Mouse (Mus musculus) forebrain, embryonic 14.5 days (tissue): ENCODE measurements around the gene Pex3. TPM values are rescaled to one million over a fixed set of nuclear protein-coding genes. Genes with fewer than 3 reads are reported as not detected.

Experiments
- ATAC-seq: fragments of 200-750 bp; cut with Nextera tagmentation; 2 replicates; pipeline ENCODE4 v1.8.0; 2017; ENCODE audit warnings: mild to moderate bottlenecking, moderate library complexity
- DNase-seq: peaks from one replicate; pipeline ENCODE4 v3.0.0-alpha.2; 2015; ENCODE audit warnings: low spot score
- H3K27ac ChIP-seq: fragments of 300-500 bp; sonication (generic); 2 replicates; pipeline ENCODE4 v1.5.1; 2014; ENCODE audit warnings: low read depth, mild to moderate bottlenecking, control low read depth, low read length, moderate library complexity
- H3K27me3 ChIP-seq: fragments of 300-500 bp; sonication (generic); replicated peaks from 2 replicates; pipeline ENCODE4 v1.6.1; 2014; ENCODE audit warnings: low read length, control low read depth, mixed read lengths; ENCODE audit not compliant: control insufficient read depth, insufficient read depth
- H3K36me3 ChIP-seq: fragments of 300-500 bp; sonication (generic); 2 replicates; pipeline ENCODE4 v1.6.1; 2014; ENCODE audit warnings: low read length, control low read depth; ENCODE audit not compliant: control insufficient read depth, insufficient read depth
- H3K4me1 ChIP-seq: fragments of 300-500 bp; sonication (generic); 2 replicates; pipeline ENCODE4 v1.6.1; 2014; ENCODE audit warnings: antibody characterized with exemption, low read length, control low read depth; ENCODE audit not compliant: control insufficient read depth, insufficient read depth
- H3K4me2 ChIP-seq: fragments of 300-500 bp; sonication (generic); 2 replicates; pipeline ENCODE4 v1.6.1; 2014; ENCODE audit warnings: mild to moderate bottlenecking, control low read depth, low read length
- H3K4me3 ChIP-seq: fragments of 300-500 bp; sonication (generic); 2 replicates; pipeline ENCODE4 v1.5.1; 2014; ENCODE audit warnings: low read depth, low read length, control low read depth
- H3K9ac ChIP-seq: fragments of 300-500 bp; sonication (generic); 2 replicates; pipeline ENCODE4 v1.6.1; 2014; ENCODE audit warnings: mild to moderate bottlenecking, low read length, control low read depth, moderate library complexity
- H3K9me3 ChIP-seq: fragments of 300-500 bp; sonication (generic); replicated peaks from 2 replicates; pipeline ENCODE4 v1.6.1; 2016; ENCODE audit warnings: low read length, control low read depth, mixed read lengths; ENCODE audit not compliant: control insufficient read depth
- WGBS: fragments of 180-500 bp; shearing (Covaris S2); extraction: QIAGEN DNeasy Blood & Tissue Kit; methylation state at CpG from one replicate; pipeline ENCODE4 v1.1.7; 2014; 5-methylcytosine and 5-hydroxymethylcytosine counted together
- polyA plus RNA-seq: library from polyadenylated mRNA; unstranded; fragments of >200 nt; fragmentation: Nextera tagmentation; extraction: Ambion mirVana; gene quantifications from 2 replicates; pipeline ENCODE4 v1.2.1, GENCODE M21; 2014

The Pex3 gene
- polyA plus RNA-seq, 1 experiment from 2014 or later = 38.4 TPM

GRCm38 (mm10) chr10:13572410-13572809 lies 19.5 kb upstream of the Pex3 start:
- Histone ChIP-seq H3K27me3 (peaks cover 4% of the 10 kb centered on the region; the same call in 1 of the 2 replicates), H3K4me3 (no peak overlapping the region), H3K36me3 (no peaks in the 10 kb centered on the region), H3K27ac (no peak overlapping the region), H3K9ac (no peak overlapping the region), H3K4me1 (peaks cover 2% of the 10 kb centered on the region), H3K9me3 (no peaks in the 10 kb centered on the region), H3K4me2 (no peak overlapping the region)
- no peak for DNase-seq
- no peak for ATAC-seq
- 93% methylated on average over 6 of the region's 6 CpGs for WGBS

- H3K27me3 ChIP-seq = peaks cover 4% of the 10 kb centered on the region; the same call in 1 of the 2 replicates
- DNase-seq = no peak
- H3K27ac ChIP-seq = no peak overlapping the region
- no peak overlapping the region for H3K4me2 ChIP-seq
- H3K4me3 ChIP-seq = no peak overlapping the region
- WGBS = 68% methylated on average over 10 of the region's 10 CpGs
- H3K4me1 ChIP-seq = peaks cover 2% of the 10 kb centered on the region
- ATAC-seq = no peak
- no peak overlapping the region for H3K9ac ChIP-seq
- H3K36me3 ChIP-seq = no peaks in the 10 kb centered on the region
- H3K9me3 ChIP-seq = no peaks in the 10 kb centered on the region
Observed at GRCm38 (mm10) chr10:13572003-13572402, 19.1 kb upstream of the Pex3 start.

GRCm38 (mm10) chr10:13570697-13571538 lies 18.0 kb upstream of the Pex3 start:
- DNase-seq (no peak), ATAC-seq (no peak)
- Histone ChIP-seq H3K27me3 (peaks cover 4% of the 10 kb centered on the region; the same call in 1 of the 2 replicates), H3K27ac (no peak overlapping the region), H3K4me3 (no peak overlapping the region), H3K9ac (no peak overlapping the region), H3K9me3 (no peaks in the 10 kb centered on the region), H3K4me1 (peaks cover 2% of the 10 kb centered on the region), H3K4me2 (no peak overlapping the region), H3K36me3 (no peaks in the 10 kb centered on the region)
- 75% methylated on average over 9 of the region's 9 CpGs for WGBS

- Histone ChIP-seq H3K9ac (no peak overlapping the region), H3K36me3 (no peaks in the 10 kb centered on the region), H3K4me3 (no peak overlapping the region), H3K27me3 (peaks cover 4% of the 10 kb centered on the region; the same call in 1 of the 2 replicates), H3K27ac (no peak overlapping the region), H3K9me3 (no peaks in the 10 kb centered on the region), H3K4me2 (no peak overlapping the region), H3K4me1 (peaks cover 2% of the 10 kb centered on the region)
- DNase-seq = peak; percentile 93
- ATAC-seq = peak; percentile 95
- WGBS = 4% methylated on average over 7 of the region's 7 CpGs
Observed at GRCm38 (mm10) chr10:13569818-13570217, 16.9 kb upstream of the Pex3 start.

GRCm38 (mm10) chr10:13566393-13566792 lies 13.5 kb upstream of the Pex3 start:
- no peak overlapping the region for H3K4me3 ChIP-seq
- no peaks in the 10 kb centered on the region for H3K9me3 ChIP-seq
- WGBS = 74% methylated on average over 13 of the region's 13 CpGs
- H3K4me2 ChIP-seq = no peak overlapping the region
- no peak overlapping the region for H3K27ac ChIP-seq
- peaks cover 2% of the 10 kb centered on the region for H3K4me1 ChIP-seq
- no peak overlapping the region for H3K9ac ChIP-seq
- ATAC-seq (no peak), DNase-seq (no peak)
- peaks cover 4% of the 10 kb centered on the region; the same call in 1 of the 2 replicates for H3K27me3 ChIP-seq
- 0 out of 2 replicates have a peak, but pooled peaks cover 11% of the 10 kb centered on the region for H3K36me3 ChIP-seq

GRCm38 (mm10) chr10:13565080-13565448 lies 12.1 kb upstream of the Pex3 start:
- ATAC-seq (no peak), DNase-seq (no peak)
- peaks cover 2% of the 10 kb centered on the region; the same call in 1 of the 2 replicates for H3K4me1 ChIP-seq
- no peaks in the 10 kb centered on the region for H3K9me3 ChIP-seq
- peaks cover 4% of the 10 kb centered on the region; the same call in 1 of the 2 replicates for H3K27me3 ChIP-seq
- H3K4me2 ChIP-seq = peak overlapping the region; percentile 26
- WGBS = 68% methylated on average over 8 of the region's 8 CpGs
- H3K9ac ChIP-seq = no peak overlapping the region
- no peak overlapping the region for H3K27ac ChIP-seq
- no peak overlapping the region for H3K4me3 ChIP-seq
- H3K36me3 ChIP-seq = peaks cover 18% of the 10 kb centered on the region; the same call in 1 of the 2 replicates

- H3K4me1 ChIP-seq = peaks cover 2% of the 10 kb centered on the region; the same call in 1 of the 2 replicates
- H3K9ac ChIP-seq = no peak overlapping the region
- 28% methylated on average over 24 of the region's 24 CpGs for WGBS
- peaks cover 4% of the 10 kb centered on the region; the same call in 1 of the 2 replicates for H3K27me3 ChIP-seq
- DNase-seq (peak; percentile 83), ATAC-seq (peak; percentile 87)
- peak overlapping the region; percentile 26 for H3K4me2 ChIP-seq
- no peak overlapping the region for H3K27ac ChIP-seq
- peaks cover 18% of the 10 kb centered on the region; the same call in 1 of the 2 replicates for H3K36me3 ChIP-seq
- H3K9me3 ChIP-seq = no peaks in the 10 kb centered on the region
- H3K4me3 ChIP-seq = no peak overlapping the region
Observed at GRCm38 (mm10) chr10:13564364-13565079, 11.6 kb upstream of the Pex3 start.

- Histone ChIP-seq H3K9me3 (no peaks in the 10 kb centered on the region), H3K4me1 (no peaks in the 10 kb centered on the region), H3K27me3 (no peaks in the 10 kb centered on the region), H3K27ac (no peak overlapping the region), H3K36me3 (peaks cover 18% of the 10 kb centered on the region; the same call in 1 of the 2 replicates), H3K9ac (no peak overlapping the region), H3K4me3 (no peak overlapping the region), H3K4me2 (no peak overlapping the region)
- ATAC-seq = no peak
- no peak for DNase-seq
- 90% methylated on average over 13 of the region's 13 CpGs for WGBS
Observed at GRCm38 (mm10) chr10:13560014-13560674, 7.2 kb upstream of the Pex3 start.
